Mouse (Mus musculus) testis, adult 2 months (tissue): Measurements from ENCODE around the gene Pcif1. TPM values are rescaled to one million over a fixed set of nuclear protein-coding genes. Genes with fewer than 3 reads are reported as not detected.
A peak's percentile ranks its signal among the peaks of the same experiment; 100 is the strongest.
"Not testable (repeated sequence)": the region's sequence is repeated elsewhere in the genome, so short reads cannot be mapped to it uniquely, and the experiment has no call there.

Experiments
- H3K27ac ChIP-seq: fragments of 200-500 bp; 2 replicates; pipeline ENCODE4 v1.5.1; 2012; ENCODE audit warnings: low read depth, low read length; ENCODE audit not compliant: control insufficient read depth, insufficient read depth
- H3K27me3 ChIP-seq: fragments of 200-500 bp; 2 replicates; pipeline ENCODE4 v1.6.1; 2012; ENCODE audit warnings: mild to moderate bottlenecking, low read length, moderate library complexity; ENCODE audit not compliant: control insufficient read depth, insufficient read depth
- H3K36me3 ChIP-seq: fragments of 200-500 bp; 2 replicates; pipeline ENCODE4 v1.6.1; 2012; ENCODE audit warnings: mild to moderate bottlenecking, low read length; ENCODE audit not compliant: control insufficient read depth, insufficient read depth
- H3K4me1 ChIP-seq: fragments of 200-500 bp; 2 replicates; pipeline ENCODE4 v1.6.1; 2012; ENCODE audit warnings: low read length; ENCODE audit not compliant: control insufficient read depth, insufficient read depth
- H3K4me3 ChIP-seq: fragments of 200-500 bp; 2 replicates; pipeline ENCODE4 v1.5.1; 2012; ENCODE audit warnings: low read depth, mild to moderate bottlenecking, low read length, moderate library complexity, mixed read lengths; ENCODE audit not compliant: control insufficient read depth
- CTCF ChIP-seq: fragments of 200-500 bp; IDR thresholded peaks from 2 replicates; pipeline ENCODE4 v1.5.1; 2012; ENCODE audit warnings: low read depth, mild to moderate bottlenecking, inconsistent platforms, low read length, moderate library complexity; ENCODE audit not compliant: control insufficient read depth, insufficient read depth, insufficient replicate concordance
- POLR2A ChIP-seq: fragments of 200-500 bp; IDR thresholded peaks from 2 replicates; pipeline ENCODE4 v1.6.1; 2012; ENCODE audit warnings: low read depth, mild to moderate bottlenecking, inconsistent platforms, low read length, moderate library complexity; ENCODE audit not compliant: control insufficient read depth
- polyA plus RNA-seq: library from polyadenylated mRNA; depleted of rRNA; stranded (reverse); fragments of >200 nt; gene quantifications from 2 replicates; pipeline ENCODE4 v1.2.3, GENCODE M21; 2012

The Pcif1 gene
- polyA plus RNA-seq, 1 experiment = 17.0 TPM

- Histone ChIP-seq H3K27ac (no peak overlapping the region), H3K27me3 (no peaks in the 10 kb centered on the region), H3K4me1 (peaks cover 7% of the 10 kb centered on the region), H3K4me3 (no peak overlapping the region), H3K36me3 (no peaks in the 10 kb centered on the region)
- no peak for TF ChIP-seq POLR2A
- TF ChIP-seq CTCF = no peak
Measured at GRCm38 (mm10) chr2:164859640-164860432, 19.3 kb upstream of the Pcif1 start.

- TF ChIP-seq CTCF (no peak), POLR2A (no peak)
- Histone ChIP-seq H3K36me3 (no peaks in the 10 kb centered on the region), H3K4me1 (peaks cover 7% of the 10 kb centered on the region), H3K4me3 (no peak overlapping the region), H3K27ac (no peak overlapping the region; the same call in 1 of the 2 replicates), H3K27me3 (no peaks in the 10 kb centered on the region)
Measured at GRCm38 (mm10) chr2:164861094-164861493, 18.0 kb upstream of the Pcif1 start.

GRCm38 (mm10) chr2:164862179-164862861, 16.8 kb upstream of the Pcif1 start:
- no peak for TF ChIP-seq CTCF
- no peak for TF ChIP-seq POLR2A

GRCm38 (mm10) chr2:164863411-164863810, 15.7 kb upstream of the Pcif1 start:
- peaks cover 10% of the 10 kb centered on the region for H3K4me1 ChIP-seq
- not testable (repeated sequence) for H3K27ac ChIP-seq, H3K36me3 ChIP-seq, H3K4me3 ChIP-seq, H3K27me3 ChIP-seq

More at GRCm38 (mm10) chr2:164862179-164862861, 16.8 kb upstream of the Pcif1 start:
- peaks cover 5% of the 10 kb centered on the region for H3K4me1 ChIP-seq
- no peak overlapping the region for H3K4me3 ChIP-seq
- H3K27me3 ChIP-seq = no peaks in the 10 kb centered on the region
- H3K27ac ChIP-seq = peak overlapping the region; percentile 72
- no peaks in the 10 kb centered on the region for H3K36me3 ChIP-seq

GRCm38 (mm10) chr2:164864593-164864992, 14.5 kb upstream of the Pcif1 start:
- Histone ChIP-seq H3K4me1 (peaks cover 10% of the 10 kb centered on the region), H3K4me3 (no peak overlapping the region), H3K36me3 (no peaks in the 10 kb centered on the region), H3K27me3 (no peaks in the 10 kb centered on the region), H3K27ac (no peak overlapping the region)
- TF ChIP-seq CTCF (no peak), POLR2A (no peak)

- Histone ChIP-seq H3K4me3 (no peak overlapping the region), H3K36me3 (no peaks in the 10 kb centered on the region), H3K27me3 (no peaks in the 10 kb centered on the region), H3K4me1 (peaks cover 10% of the 10 kb centered on the region), H3K27ac (peak overlapping the region; percentile 63)
- TF ChIP-seq CTCF (no peak), POLR2A (no peak)
Measured at GRCm38 (mm10) chr2:164866741-164867551, 12.2 kb upstream of the Pcif1 start.

GRCm38 (mm10) chr2:164867566-164867965, 11.5 kb upstream of the Pcif1 start:
- Histone ChIP-seq H3K36me3 (no peaks in the 10 kb centered on the region), H3K4me3 (peak overlapping the region; percentile 62; the same call in 1 of the 2 replicates), H3K4me1 (peaks cover 10% of the 10 kb centered on the region), H3K27ac (peak overlapping the region; percentile 63), H3K27me3 (no peaks in the 10 kb centered on the region)
- TF ChIP-seq POLR2A (no peak), CTCF (peak; percentile 86; the same call in 1 of the 2 replicates)
